In genomic region chr1:91464436-91464835, GRCm38 (mm10) we compare ENCODE assay signal across 16 mouse cellular contexts. TPM values are rescaled to one million over a fixed set of nuclear protein-coding genes. Genes with fewer than 3 reads are reported as not detected.
DNase-seq lines count a peak whose midpoint lies in the region; ATAC-seq lines count a peak whose summit lies in the region.
"Had no signal": no experiment of that assay in that cellular context is flagged by ENCODE, and none has a peak within 500 bp of the region (broad histone marks: within the 10 kb centered on the region; RNA-seq: fewer than 3 reads in every experiment).

No protein-coding gene starts in this region.

- H3K4me3 ChIP-seq in intestine, embryonic 16.5 days (ENCODE audit: low read length), result peak overlapping the region; percentile 39; the same call in 1 of the 2 replicates
- H3K4me3 ChIP-seq: heart, embryonic 13.5 days; hindbrain, embryonic 10.5 days; left cerebral cortex, adult 2 months; limb, embryonic 15.5 days; megakaryocyte, embryonic 14.5 days had no signal

- H3K4me1 ChIP-seq in intestine, embryonic 16.5 days (ENCODE audit: control insufficient read depth, insufficient read depth, low read length), result peaks cover 19% of the 10 kb centered on the region

- H3K27me3 ChIP-seq in intestine, embryonic 16.5 days (replicated peaks; ENCODE audit: control insufficient read depth, insufficient read depth, low read length), result no peaks in the 10 kb centered on the region
- H3K27me3 ChIP-seq: heart, embryonic 13.5 days; limb, embryonic 15.5 days had no signal

- no peak for ATAC-seq in intestine, embryonic 16.5 days
- ATAC-seq: forebrain, embryonic 16.5 days had no signal

- peak overlapping the region; percentile 54 for H3K4me2 ChIP-seq in intestine, embryonic 16.5 days (ENCODE audit: low read depth, low read length)
- H3K4me2 ChIP-seq: heart, embryonic 13.5 days; limb, embryonic 15.5 days had no signal

- intact Hi-C loops in left cerebral cortex, postnatal 4 days (cut with DNase I), result no loop called here

- H3K27ac ChIP-seq in intestine, embryonic 16.5 days (ENCODE audit: low read length), result peak overlapping the region; percentile 97
- H3K27ac ChIP-seq: hindbrain, embryonic 10.5 days; left cerebral cortex, adult 2 months; limb, embryonic 15.5 days had no signal

- peak; percentile 60 for DNase-seq in adrenal gland, postnatal 10 days
- no peak for DNase-seq in adrenal gland, postnatal 4 days (ENCODE audit: low spot score in 2 of 2)
- peak; percentile 39 for DNase-seq in left cerebral cortex, postnatal 4 days
- DNase-seq in left cerebral cortex, adult 8-10 months (ENCODE audit: low spot score in 2 of 2), result no peak
- DNase-seq in kidney, postnatal 36 days, result peak; percentile 73 to 80
- DNase-seq in cerebellum, postnatal 14 days, result no peak
- no peak for DNase-seq in frontal cortex, postnatal 14 days (ENCODE audit: low spot score in 2 of 2)
- DNase-seq: cerebellum, adult 11 months; gastrocnemius, postnatal 14 days had no signal

- H3K9me3 ChIP-seq in intestine, embryonic 16.5 days (ENCODE audit: control insufficient read depth, low read length), result no peaks in the 10 kb centered on the region
- H3K9me3 ChIP-seq: heart, embryonic 13.5 days; hindbrain, embryonic 10.5 days; limb, embryonic 15.5 days had no signal

- H3K36me3 ChIP-seq in intestine, embryonic 16.5 days (ENCODE audit: control insufficient read depth, insufficient read depth, low read length), result no peaks in the 10 kb centered on the region
- H3K36me3 ChIP-seq: heart, embryonic 13.5 days; hindbrain, embryonic 10.5 days; limb, embryonic 15.5 days had no signal

- H3K9ac ChIP-seq in intestine, embryonic 16.5 days (ENCODE audit: low read depth, low read length), result peak overlapping the region; percentile 68; the same call in 1 of the 2 replicates
- H3K9ac ChIP-seq: limb, embryonic 15.5 days had no signal

- WGBS in intestine, embryonic 16.5 days, result 53% methylated on average over 5 of the region's 5 CpGs

RNA-seq across cellular contexts. Expression of gene Per2, which starts 5.3 kb away (rescaled TPM):
- 10 to 100 TPM; 15.6 to 37.9 TPM for total RNA-seq in adrenal gland, postnatal 10 days (2021)
- total RNA-seq in adrenal gland, postnatal 4 days (2021), result 10 to 100 TPM; 23.6 to 27.1 TPM
- total RNA-seq in left cerebral cortex, postnatal 4 days (2021), result 10 to 100 TPM in 1 of 2 experiments, 1 to 10 TPM in 1; 8.4 to 10.7 TPM
- 10 to 100 TPM; 18.4 to 36.8 (median 25.1) TPM for total RNA-seq in left cerebral cortex, adult 8-10 months (2022)
- 8.9 and 11.7 TPM in 2 replicates for polyA plus RNA-seq in intestine, embryonic 16.5 days (2015; fragmentation: Nextera tagmentation; extraction: Ambion mirVana)

RNA-seq across cellular contexts. Expression of gene Traf3ip1, which starts 30.0 kb away (rescaled TPM):
- total RNA-seq in adrenal gland, postnatal 10 days (2021), result 1 to 10 TPM; 8.0 to 9.1 TPM
- total RNA-seq in adrenal gland, postnatal 4 days (2021), result 10 to 100 TPM; 10.5 to 12.6 TPM
- total RNA-seq in left cerebral cortex, postnatal 4 days (2021), result 10 to 100 TPM; 15.4 to 16.1 TPM
- 10 to 100 TPM; 12.5 to 15.3 (median 13.9) TPM for total RNA-seq in left cerebral cortex, adult 8-10 months (2022)
- polyA plus RNA-seq in intestine, embryonic 16.5 days (2015; fragmentation: Nextera tagmentation; extraction: Ambion mirVana), result 6.2 and 6.7 TPM in 2 replicates

RNA-seq across cellular contexts. Expression of gene Hes6, which starts 50.6 kb away (rescaled TPM):
- total RNA-seq in adrenal gland, postnatal 10 days (2021), result 100 to 1,000 TPM in 1 of 2 experiments, 10 to 100 TPM in 1; 49.5 to 137 TPM
- total RNA-seq in adrenal gland, postnatal 4 days (2021), result 10 to 100 TPM; 56.0 to 71.0 TPM
- total RNA-seq in left cerebral cortex, postnatal 4 days (2021), result 10 to 100 TPM; 61.6 to 65.6 TPM
- 10 to 100 TPM; 17.5 to 22.3 (median 21.8) TPM for total RNA-seq in left cerebral cortex, adult 8-10 months (2022)
- polyA plus RNA-seq in intestine, embryonic 16.5 days (2015; fragmentation: Nextera tagmentation; extraction: Ambion mirVana), result 98.7 and 105 TPM in 2 replicates

Comparison
In these comparisons a context has a peak if more than half of its experiments do, and no peak if none do; other contexts are left out.
1. DNase-seq: peak in adrenal gland, postnatal 10 days (single experiment), left cerebral cortex, postnatal 4 days (single experiment) and kidney, postnatal 36 days (2 of 2); none in adrenal gland, postnatal 4 days (0 of 2), left cerebral cortex, adult 8-10 months (0 of 2), cerebellum, postnatal 14 days (0 of 2) and frontal cortex, postnatal 14 days (0 of 2).